Mouse (Mus musculus) testis, adult 2 months (tissue): Measurements from ENCODE around the gene Mdc1.

Experiments used
- CTCF ChIP-seq: fragments of 200-500 bp; IDR thresholded peaks from 2 replicates; pipeline ENCODE4 v1.5.1; 2012; ENCODE audit warnings: low read depth, mild to moderate bottlenecking, inconsistent platforms, low read length, moderate library complexity; ENCODE audit not compliant: control insufficient read depth, insufficient read depth, insufficient replicate concordance
- POLR2A ChIP-seq: fragments of 200-500 bp; IDR thresholded peaks from 2 replicates; pipeline ENCODE4 v1.6.1; 2012; ENCODE audit warnings: low read depth, mild to moderate bottlenecking, inconsistent platforms, low read length, moderate library complexity; ENCODE audit not compliant: control insufficient read depth

GRCm38 (mm10) chr17:35824402-35824801 lies 16.9 kb upstream of the Mdc1 start:
- TF ChIP-seq CTCF, result no peak
- no peak for TF ChIP-seq POLR2A
